Mouse (Mus musculus): ENCODE data around the gene Gramd1b.

GRCm38 (mm10) chr9:40300018-40300989 is 230.9 kb downstream of the Gramd1b start:
- TF ChIP-seq CTCF (IDR thresholded peaks at IDR 0.05; ENCODE audit: borderline replicate concordance, insufficient read depth, low read depth, low read length) = no peak
- no peak for TF ChIP-seq POLR2A (IDR thresholded peaks at IDR 0.05; ENCODE audit: borderline replicate concordance, insufficient read depth, low read length)
